In the genomic region with DNA sequence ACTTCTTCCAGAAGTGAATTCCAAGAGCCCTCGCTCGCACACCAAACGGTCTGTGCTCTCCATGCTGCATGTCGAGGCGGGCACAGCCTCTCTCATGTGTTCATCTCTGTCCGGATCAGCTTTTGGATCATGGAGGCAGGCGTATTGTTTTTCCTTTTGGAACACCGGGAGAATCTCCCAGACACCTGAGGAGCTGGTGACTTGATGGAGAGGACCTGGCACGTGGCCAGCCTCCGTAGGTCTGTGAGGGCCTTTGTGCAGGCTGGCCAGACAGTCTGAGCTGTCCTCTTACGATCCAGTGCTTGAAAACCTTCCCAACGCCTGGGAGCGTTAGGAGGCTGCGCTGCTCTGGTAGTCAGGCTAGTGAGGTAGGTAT, we compare ENCODE assay signal across 8 mouse cellular contexts. TPM values are rescaled to one million over a fixed set of nuclear protein-coding genes. Genes with fewer than 3 reads are reported as not detected.
A peak's percentile ranks its signal among the peaks of the same experiment; 100 is the strongest.
DNase-seq lines count a peak whose midpoint lies in the region; ATAC-seq and TF ChIP-seq lines count a peak whose summit lies in the region.

No protein-coding gene starts in this region.

- no peaks in the 10 kb centered on the region for H3K9me3 ChIP-seq in intestine, embryonic 15.5 days
- H3K9me3 ChIP-seq in midbrain, postnatal 0 days (ENCODE audit: low read length): no peaks in the 10 kb centered on the region

- intact Hi-C loops in gastrocnemius, adult 2 months (cut with DNase I): no loop called here

- no peak for TF ChIP-seq POLR2A in spleen, adult 2 months (IDR thresholded peaks at IDR 0.05; ENCODE audit: low read depth, low read length)

- TF ChIP-seq CTCF in gastrocnemius, adult 2 months (IDR thresholded peaks at IDR 0.05): no peak
- TF ChIP-seq CTCF in spleen, adult 2 months (IDR thresholded peaks at IDR 0.05; ENCODE audit: extremely low read depth, insufficient read depth, insufficient read length, insufficient replicate concordance): no peak
- TF ChIP-seq CTCF in midbrain, postnatal 0 days (IDR thresholded peaks at IDR 0.05): no peak

- no peaks in the 10 kb centered on the region for H3K27me3 ChIP-seq in spleen, adult 2 months (ENCODE audit: control insufficient read depth, insufficient read depth, low read length)
- peaks cover 16% of the 10 kb centered on the region for H3K27me3 ChIP-seq in intestine, embryonic 15.5 days (replicated peaks)
- H3K27me3 ChIP-seq in midbrain, postnatal 0 days (ENCODE audit: insufficient read depth, low read length): peaks cover 6% of the 10 kb centered on the region; the same call in 1 of the 2 replicates

- 0 out of 2 replicates have a peak, but pooled peaks cover 2% of the 10 kb centered on the region for H3K36me3 ChIP-seq in spleen, adult 2 months (ENCODE audit: control insufficient read depth, insufficient read depth, low read length)
- H3K36me3 ChIP-seq in intestine, embryonic 15.5 days: peaks cover 15% of the 10 kb centered on the region
- H3K36me3 ChIP-seq in midbrain, postnatal 0 days (ENCODE audit: insufficient read depth, low read length): peaks cover 19% of the 10 kb centered on the region

- peak; percentile 34 for ATAC-seq in intestine, embryonic 15.5 days
- ATAC-seq in midbrain, postnatal 0 days (ENCODE audit: low FRiP score): 0 out of 2 replicates have a peak, but pooled peaks have one; percentile 8

- WGBS in spleen, adult 2 months: under 1% methylated on average over 14 of the region's 14 CpGs
- 1% methylated on average over 14 of the region's 14 CpGs for WGBS in intestine, embryonic 15.5 days
- under 1% methylated on average over 14 of the region's 14 CpGs for WGBS in midbrain, postnatal 0 days

- peak overlapping the region; percentile 82 for H3K4me3 ChIP-seq in gastrocnemius, adult 2 months
- peak overlapping the region; percentile 72 for H3K4me3 ChIP-seq in spleen, adult 2 months (ENCODE audit: extremely low read depth, insufficient read depth, insufficient read length)
- peak overlapping the region; percentile 71 for H3K4me3 ChIP-seq in intestine, embryonic 15.5 days (replicated peaks)
- H3K4me3 ChIP-seq in midbrain, postnatal 0 days (ENCODE audit: low read depth, low read length): peak overlapping the region; percentile 59

- H3K4me1 ChIP-seq in spleen, adult 2 months (ENCODE audit: control insufficient read depth, insufficient read depth, insufficient read length): peaks cover 5% of the 10 kb centered on the region; the same call in 1 of the 2 replicates
- peaks cover 31% of the 10 kb centered on the region for H3K4me1 ChIP-seq in intestine, embryonic 15.5 days (replicated peaks)
- H3K4me1 ChIP-seq in midbrain, postnatal 0 days (ENCODE audit: insufficient read depth, low read length): peaks cover 17% of the 10 kb centered on the region; the same call in 1 of the 2 replicates

- peak overlapping the region; percentile 95 for H3K9ac ChIP-seq in intestine, embryonic 15.5 days
- peak overlapping the region; percentile 81 for H3K9ac ChIP-seq in midbrain, postnatal 0 days (replicated peaks; ENCODE audit: low read length, poor library complexity, severe bottlenecking)

- H3K4me2 ChIP-seq in intestine, embryonic 15.5 days (replicated peaks): peak overlapping the region; percentile 83
- peak overlapping the region; percentile 98 for H3K4me2 ChIP-seq in midbrain, postnatal 0 days (ENCODE audit: low read depth, low read length, poor library complexity, severe bottlenecking)

- peak overlapping the region; percentile 95 for H3K27ac ChIP-seq in gastrocnemius, adult 2 months
- peak overlapping the region; percentile 48; the same call in 1 of the 2 replicates for H3K27ac ChIP-seq in spleen, adult 2 months (ENCODE audit: insufficient read depth, low read length)
- H3K27ac ChIP-seq in intestine, embryonic 15.5 days: peak overlapping the region; percentile 91
- H3K27ac ChIP-seq in midbrain, postnatal 0 days (ENCODE audit: low read depth, low read length): peak overlapping the region; percentile 89

- DNase-seq in gastrocnemius, adult 2 months: peak; percentile 57
- no peak for DNase-seq in gastrocnemius, postnatal 4 days (ENCODE audit: low spot score in 2 of 2)
- DNase-seq in spleen, adult 2 months (ENCODE audit: low read depth in 1 of 2, low spot score in 2 of 2): no peak
- no peak for DNase-seq in spleen, adult 12 weeks (ENCODE audit: low spot score)
- DNase-seq in midbrain, postnatal 0 days (ENCODE audit: low spot score): peak; percentile 29
- no peak for DNase-seq in urinary bladder, postnatal 4 days (ENCODE audit: low spot score in 2 of 2)
- no peak for DNase-seq in thymus, postnatal 14 days

RNA-seq across cellular contexts. Expression of gene Slc25a1, which starts 5.9 kb away (rescaled TPM):
- total RNA-seq in gastrocnemius, adult 2 months (2021): 1 to 10 TPM; 2.7 to 4.6 TPM
- total RNA-seq in gastrocnemius, postnatal 4 days (2021): 10 to 100 TPM; 14.1 to 16.2 TPM
- polyA plus RNA-seq in spleen, adult 2 months (2012; rRNA removed): 46.1 and 59.0 TPM in 2 replicates
- 201 and 221 TPM in 2 replicates for polyA plus RNA-seq in intestine, embryonic 15.5 days (2015; fragmentation: Nextera tagmentation; extraction: Ambion mirVana)
- 178 and 184 TPM in 2 replicates for total RNA-seq in midbrain, postnatal 0 days (2014; rRNA removed)
- 146 and 155 TPM in 2 replicates for polyA plus RNA-seq in midbrain, postnatal 0 days (2015; fragmentation: Nextera tagmentation; extraction: Ambion mirVana)

RNA-seq across cellular contexts. Expression of gene Gsc2, which starts 7.3 kb away (rescaled TPM):
- total RNA-seq in gastrocnemius, adult 2 months (2021): not detected
- total RNA-seq in gastrocnemius, postnatal 4 days (2021): not detected
- polyA plus RNA-seq in spleen, adult 2 months (2012; rRNA removed): not detected in 2 replicates
- 0.14 TPM in 1 of 2 replicates, not detected in the other for polyA plus RNA-seq in intestine, embryonic 15.5 days (2015; fragmentation: Nextera tagmentation; extraction: Ambion mirVana)
- total RNA-seq in midbrain, postnatal 0 days (2014; rRNA removed): 0.61 TPM in 1 of 2 replicates, not detected in the other
- 0.31 and 0.52 TPM in 2 replicates for polyA plus RNA-seq in midbrain, postnatal 0 days (2015; fragmentation: Nextera tagmentation; extraction: Ambion mirVana)

RNA-seq across cellular contexts. Expression of gene Ess2, which starts 11.0 kb away (rescaled TPM):
- 1 to 10 TPM; 6.1 to 6.4 TPM for total RNA-seq in gastrocnemius, adult 2 months (2021)
- 10 to 100 TPM; 16.2 to 20.2 TPM for total RNA-seq in gastrocnemius, postnatal 4 days (2021)
- 19.3 and 22.7 TPM in 2 replicates for polyA plus RNA-seq in spleen, adult 2 months (2012; rRNA removed)
- 29.7 and 29.8 TPM in 2 replicates for polyA plus RNA-seq in intestine, embryonic 15.5 days (2015; fragmentation: Nextera tagmentation; extraction: Ambion mirVana)
- 40.4 and 52.2 TPM in 2 replicates for total RNA-seq in midbrain, postnatal 0 days (2014; rRNA removed)
- 41.3 and 43.4 TPM in 2 replicates for polyA plus RNA-seq in midbrain, postnatal 0 days (2015; fragmentation: Nextera tagmentation; extraction: Ambion mirVana)

RNA-seq across cellular contexts. Expression of gene Tssk2, which starts 23.7 kb away (rescaled TPM):
- total RNA-seq in gastrocnemius, adult 2 months (2021): not detected
- not detected for total RNA-seq in gastrocnemius, postnatal 4 days (2021)
- not detected in 2 replicates for polyA plus RNA-seq in spleen, adult 2 months (2012; rRNA removed)
- polyA plus RNA-seq in intestine, embryonic 15.5 days (2015; fragmentation: Nextera tagmentation; extraction: Ambion mirVana): not detected in 2 replicates
- total RNA-seq in midbrain, postnatal 0 days (2014; rRNA removed): not detected in 2 replicates
- not detected in 2 replicates for polyA plus RNA-seq in midbrain, postnatal 0 days (2015; fragmentation: Nextera tagmentation; extraction: Ambion mirVana)

RNA-seq across cellular contexts. Expression of gene Dgcr2, which starts 23.8 kb away (rescaled TPM):
- 10 to 100 TPM; 22.2 to 26.4 TPM for total RNA-seq in gastrocnemius, adult 2 months (2021)
- 10 to 100 TPM; 52.3 to 54.2 TPM for total RNA-seq in gastrocnemius, postnatal 4 days (2021)
- 57.7 and 85.0 TPM in 2 replicates for polyA plus RNA-seq in spleen, adult 2 months (2012; rRNA removed)
- 68.2 and 70.7 TPM in 2 replicates for polyA plus RNA-seq in intestine, embryonic 15.5 days (2015; fragmentation: Nextera tagmentation; extraction: Ambion mirVana)
- 161 and 178 TPM in 2 replicates for total RNA-seq in midbrain, postnatal 0 days (2014; rRNA removed)
- polyA plus RNA-seq in midbrain, postnatal 0 days (2015; fragmentation: Nextera tagmentation; extraction: Ambion mirVana): 94.0 and 95.9 TPM in 2 replicates

Comparison
In these comparisons a context has a peak if more than half of its experiments do, and no peak if none do; other contexts are left out.
1. DNase-seq: peak in gastrocnemius, adult 2 months (single experiment) and midbrain, postnatal 0 days (single experiment); none in gastrocnemius, postnatal 4 days (0 of 2), spleen, adult 2 months (0 of 2), spleen, adult 12 weeks (single experiment), urinary bladder, postnatal 4 days (0 of 2) and thymus, postnatal 14 days (single experiment).
2. RNA of gene Slc25a1, which starts 5.9 kb away (total RNA-seq): 178 to 184 TPM in midbrain, postnatal 0 days; 14.1 to 16.2 TPM in gastrocnemius, postnatal 4 days and 2.7 to 4.6 TPM in gastrocnemius, adult 2 months; every median in the first group is over 10 times any median in the second.
3. Peak in every context shown above with its lines, with median percentiles within 50 percentile points of each other: H3K27ac ChIP-seq and H3K4me3 ChIP-seq.